Mouse (Mus musculus) T-helper 17 cell (primary cell): ENCODE measurements around the gene Celsr1.

Experiments
- in situ Hi-C, 2 experiments: fragments of 300-600 bp; cut with MboI, MseI; formaldehyde crosslinking; loops; 1 replicate in 1 of 2; 2 replicates in 1 of 2; pipeline ENCODE4 v1.15.1; 2025; ENCODE audit warnings: high pct_unique_total_duplicates in 2 of 2

Gene Celsr1

DNA sequence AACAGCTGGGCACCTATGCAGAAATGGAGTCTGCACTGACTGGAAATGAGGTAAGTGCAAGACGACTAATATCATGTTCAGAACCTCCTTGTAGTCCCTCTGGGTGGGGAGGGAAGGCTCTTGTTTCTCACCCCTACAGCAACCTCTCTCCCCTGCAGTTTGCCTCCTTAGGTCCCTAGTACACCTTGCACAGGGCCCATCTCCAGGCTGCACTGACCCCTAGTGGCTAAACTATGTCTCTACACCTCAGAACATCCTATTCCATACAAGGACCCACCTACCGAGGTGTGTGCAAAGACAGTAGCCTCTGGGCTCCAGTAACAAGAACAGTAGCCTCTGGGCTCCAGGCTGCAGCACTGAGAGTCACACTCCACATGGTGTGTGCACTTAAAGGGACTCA is 5.2 kb upstream of the Celsr1 start:
- in situ Hi-C loops, result loop anchor here in 1 of 2 experiments (5.0 kb wide), 1 partner anchor 127 kb away; no protein-coding TSS in a partner anchor

DNA sequence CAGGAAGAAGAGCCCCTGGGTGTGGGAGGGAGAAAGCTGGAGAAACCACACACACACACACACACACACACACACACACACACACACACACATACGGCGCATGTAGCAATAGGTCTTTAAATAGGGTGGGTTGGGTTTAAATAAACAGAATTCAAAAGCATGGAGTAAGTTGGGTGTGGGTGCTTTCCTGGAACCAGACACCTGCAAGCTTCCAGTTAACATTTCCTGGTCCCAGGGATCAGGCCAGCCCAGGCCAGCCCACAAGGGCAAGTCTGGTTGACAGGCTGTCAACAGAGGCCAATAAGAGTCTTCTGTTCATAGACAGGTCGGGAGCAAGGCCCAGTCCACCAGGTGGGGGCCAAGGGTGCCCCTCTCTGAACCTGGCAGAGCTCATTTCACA is 2.3 kb upstream of the Celsr1 start:
- in situ Hi-C loops, result loop anchor here in 1 of 2 experiments (5.0 kb wide), 1 partner anchor 124 kb away; no protein-coding TSS in a partner anchor

DNA sequence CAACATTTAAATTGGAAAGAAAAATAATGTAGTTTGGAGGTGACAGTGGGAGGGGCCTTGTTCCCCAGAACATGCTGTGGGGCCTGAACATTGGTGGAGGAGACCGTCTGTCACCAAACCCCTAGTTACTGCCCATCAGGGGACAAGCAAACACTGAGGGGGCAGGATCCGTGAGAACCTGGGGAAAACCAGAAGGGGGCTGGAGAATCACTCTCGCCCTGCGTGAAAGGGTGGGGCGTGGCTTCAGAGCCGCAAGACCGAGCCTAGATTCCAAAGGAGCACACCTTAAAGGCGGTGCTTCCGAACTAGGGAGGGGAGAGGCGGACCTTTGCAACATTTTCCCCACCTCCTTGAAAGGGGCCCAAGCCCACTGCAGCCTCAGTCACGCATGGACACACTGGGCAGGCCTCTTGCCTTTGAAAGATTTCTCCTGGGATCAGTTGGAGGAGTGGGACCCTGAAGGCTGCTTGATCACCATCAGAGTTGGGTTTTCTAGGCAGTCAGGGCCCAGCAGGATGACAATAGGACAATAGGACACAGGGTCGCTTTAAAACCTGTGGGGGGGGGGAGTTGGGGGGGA is 1.3 kb upstream of the Celsr1 start:
- in situ Hi-C loops, result loop anchor here in 1 of 2 experiments (5.0 kb wide), 1 partner anchor 123 kb away; no protein-coding TSS in a partner anchor

DNA sequence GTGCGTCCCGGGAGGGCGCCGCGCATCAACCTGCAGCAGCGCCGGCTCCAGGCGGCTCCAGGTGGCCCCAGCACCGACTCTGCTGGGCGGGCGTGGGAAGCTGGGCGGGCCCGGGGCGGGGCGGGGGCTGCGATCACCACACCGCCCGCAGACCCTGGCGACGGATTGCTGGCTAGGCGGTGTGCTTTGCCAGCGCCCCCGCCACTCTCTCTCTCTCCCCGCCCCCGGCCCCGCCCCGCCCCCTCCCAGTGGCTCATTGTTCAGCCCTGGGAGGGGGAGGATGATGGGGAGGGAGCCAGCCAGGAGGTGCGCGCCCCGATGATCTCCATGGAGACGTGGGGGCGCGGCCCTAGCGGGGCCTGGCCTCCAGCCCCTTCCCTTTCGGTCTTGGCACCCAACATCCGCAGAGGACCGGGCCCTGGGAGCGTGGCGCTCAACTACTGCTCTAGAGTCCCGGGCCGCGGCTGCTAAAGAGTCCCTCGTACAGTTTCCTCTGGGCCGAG is 495 bp upstream of the Celsr1 start:
- in situ Hi-C loops, result no loop called here

DNA sequence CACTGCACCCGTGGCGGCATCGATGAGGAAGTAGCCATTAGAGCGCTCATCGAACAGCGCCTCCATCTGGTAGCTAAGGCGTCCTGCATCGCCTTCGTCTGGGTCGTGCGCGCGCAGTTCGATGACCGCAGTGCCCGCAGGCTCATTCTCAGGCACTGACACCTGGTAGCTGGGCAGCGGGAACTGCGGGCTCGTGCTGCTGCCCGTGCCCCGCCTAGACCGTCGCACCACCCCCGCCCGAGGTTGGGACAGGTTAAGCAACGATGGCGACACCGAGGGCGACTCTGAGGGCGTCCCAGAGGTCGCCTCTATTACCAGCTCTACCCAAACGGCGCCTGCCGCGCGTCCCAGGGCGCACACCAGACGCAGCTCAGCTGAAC is 776 bp downstream of the Celsr1 start:
- in situ Hi-C loops, result no loop called here

DNA sequence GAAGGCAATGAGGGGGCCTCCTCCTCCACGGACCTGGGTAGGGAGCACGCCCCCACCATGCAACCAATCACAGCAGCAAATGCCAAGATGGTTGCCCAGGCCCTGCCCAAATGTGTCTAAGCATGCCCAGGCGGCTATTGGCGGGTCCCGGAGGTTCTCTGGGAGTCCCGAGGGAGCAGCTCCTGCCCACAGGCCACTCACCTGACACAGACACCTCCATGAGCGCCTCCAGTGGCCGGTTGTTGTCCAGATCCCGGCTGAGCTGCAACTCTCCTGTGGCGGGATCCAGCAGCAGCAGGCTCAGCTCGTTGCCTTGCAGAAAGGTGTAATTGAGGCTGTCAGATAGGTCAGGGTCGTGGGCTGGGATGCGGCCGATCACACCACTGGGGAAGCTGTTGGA is 3.6 kb downstream of the Celsr1 start:
- in situ Hi-C loops, result no loop called here

DNA sequence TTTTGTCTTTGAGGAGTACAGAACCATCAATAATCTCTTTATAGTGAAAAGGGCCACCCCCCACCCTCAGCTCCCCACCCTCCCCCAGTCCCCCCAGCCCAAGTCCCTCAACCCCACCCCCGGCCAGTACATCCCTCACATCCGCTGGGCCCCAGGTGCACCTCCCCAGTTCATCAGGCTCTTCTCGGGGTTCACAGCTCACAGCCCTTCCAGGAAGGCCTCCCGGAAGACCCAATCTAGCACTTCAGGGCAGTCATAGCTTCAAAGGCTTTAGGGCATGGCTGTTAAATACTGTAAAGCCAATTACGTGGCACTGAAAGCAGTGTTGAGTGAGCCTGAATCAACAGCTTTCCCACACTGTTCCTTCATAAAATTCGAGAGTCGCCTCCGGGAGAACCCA is 5.7 kb downstream of the Celsr1 start:
- in situ Hi-C loops, result no loop called here

DNA sequence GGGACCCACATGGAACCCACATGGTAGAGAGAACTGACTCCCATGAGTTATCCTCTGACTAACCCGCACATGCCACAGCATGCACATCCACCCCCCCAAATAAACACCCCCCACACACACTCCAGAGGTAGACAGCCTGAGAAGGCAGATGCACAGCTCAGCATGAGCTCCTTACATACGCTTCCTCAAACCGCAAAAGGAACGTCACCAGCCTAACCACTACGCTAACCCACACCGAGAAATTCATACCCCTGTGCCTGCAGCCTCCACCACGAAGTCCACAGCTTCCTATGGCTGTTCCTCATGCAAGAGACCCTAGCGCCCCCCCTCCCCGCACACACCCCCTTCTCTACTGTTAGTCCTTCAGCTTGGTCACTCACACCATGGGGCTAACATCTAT is 11.6 kb downstream of the Celsr1 start:
- in situ Hi-C loops, result no loop called here

DNA sequence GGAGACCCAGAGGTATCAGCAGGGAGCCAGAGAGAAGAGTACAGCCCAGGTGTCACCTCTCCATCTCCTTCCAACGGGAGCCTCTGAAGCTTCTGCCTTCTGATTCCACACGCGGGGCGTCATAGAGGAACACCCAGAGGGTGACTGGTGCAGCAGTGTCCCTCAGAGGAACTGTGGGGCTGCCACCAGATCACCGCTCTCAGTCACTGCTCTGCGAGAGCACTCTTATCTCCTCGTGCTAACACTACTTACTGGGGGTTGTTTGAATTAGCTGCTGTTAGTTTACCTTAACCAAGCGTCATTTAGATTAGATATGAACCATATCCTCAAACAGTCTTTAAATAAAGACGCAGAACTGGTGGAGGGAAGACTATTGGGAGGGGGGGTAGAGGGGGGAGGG is 12.3 kb downstream of the Celsr1 start:
- in situ Hi-C loops, result no loop called here

DNA sequence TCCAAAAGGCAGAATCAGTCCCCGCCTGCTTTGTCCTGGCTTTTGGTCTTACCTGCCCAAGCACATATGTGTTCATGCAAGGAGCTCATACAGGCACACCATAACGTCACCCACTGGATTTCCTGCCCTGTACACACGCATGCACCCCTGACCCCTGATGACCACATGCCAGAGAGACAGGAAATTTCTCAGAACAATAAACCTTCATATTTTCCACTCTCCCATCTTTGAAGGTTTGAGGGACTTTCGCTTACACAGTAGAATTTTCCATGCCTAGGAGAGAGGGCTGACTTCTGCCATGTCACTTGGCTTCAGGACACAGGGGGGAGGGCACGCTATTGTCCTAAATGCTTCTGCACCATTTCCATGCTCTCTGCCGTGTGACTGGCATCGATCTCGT is 13.6 kb downstream of the Celsr1 start:
- in situ Hi-C loops, result no loop called here

DNA sequence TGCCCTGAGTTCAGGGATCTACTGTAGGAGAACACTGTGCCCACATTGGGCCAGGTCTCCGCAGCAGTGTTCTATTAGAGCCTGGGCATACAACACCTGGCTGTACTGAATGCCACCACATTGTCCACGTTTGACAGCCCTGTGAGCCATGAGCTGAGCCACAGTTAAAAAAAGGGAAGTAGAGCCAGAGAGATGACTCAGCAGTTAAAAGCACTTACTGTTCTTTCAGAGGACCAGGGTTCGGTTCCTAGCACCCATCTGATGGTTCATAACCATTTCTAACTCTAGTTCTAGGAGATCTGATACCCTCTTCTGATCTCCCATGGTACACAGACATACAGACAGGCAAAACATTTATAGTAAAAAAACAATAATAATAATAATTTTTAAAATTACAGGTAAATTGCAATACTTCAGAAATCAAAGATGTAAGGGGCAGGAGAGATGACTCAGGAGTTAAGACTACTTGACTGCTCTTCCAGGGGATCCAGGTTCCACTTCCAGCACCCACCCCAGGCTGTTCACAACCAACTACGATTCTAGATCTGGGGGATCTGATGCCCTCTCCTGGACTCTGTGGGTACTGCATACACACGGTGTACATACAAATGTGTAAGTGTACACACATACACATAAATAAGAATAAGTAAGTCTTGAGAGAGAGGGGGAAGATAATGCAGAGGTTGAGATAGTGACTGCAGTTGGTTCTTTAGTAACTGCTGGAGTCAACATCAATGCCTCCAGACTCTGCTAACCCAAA is 14.6 kb downstream of the Celsr1 start:
- in situ Hi-C loops, result no loop called here

DNA sequence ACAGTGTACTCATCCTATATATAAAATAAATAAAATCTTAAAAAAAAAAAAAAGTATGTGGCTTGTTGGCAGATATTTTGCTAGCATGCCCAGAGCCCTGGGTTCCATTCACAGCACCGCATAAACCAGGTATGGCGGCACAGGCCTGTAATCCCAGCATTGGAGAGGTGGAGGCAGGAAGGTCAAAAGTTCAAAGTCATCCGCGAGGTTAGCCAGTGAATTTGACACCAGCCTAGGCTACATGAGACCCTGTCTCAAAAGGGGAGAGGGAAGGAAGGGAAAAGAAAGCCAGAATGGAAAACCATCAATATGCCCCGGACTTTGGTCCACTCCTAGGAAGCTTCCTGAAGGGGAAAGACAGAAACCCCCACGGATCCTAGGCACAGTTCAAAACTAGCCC is 16.2 kb downstream of the Celsr1 start:
- in situ Hi-C loops, result no loop called here

DNA sequence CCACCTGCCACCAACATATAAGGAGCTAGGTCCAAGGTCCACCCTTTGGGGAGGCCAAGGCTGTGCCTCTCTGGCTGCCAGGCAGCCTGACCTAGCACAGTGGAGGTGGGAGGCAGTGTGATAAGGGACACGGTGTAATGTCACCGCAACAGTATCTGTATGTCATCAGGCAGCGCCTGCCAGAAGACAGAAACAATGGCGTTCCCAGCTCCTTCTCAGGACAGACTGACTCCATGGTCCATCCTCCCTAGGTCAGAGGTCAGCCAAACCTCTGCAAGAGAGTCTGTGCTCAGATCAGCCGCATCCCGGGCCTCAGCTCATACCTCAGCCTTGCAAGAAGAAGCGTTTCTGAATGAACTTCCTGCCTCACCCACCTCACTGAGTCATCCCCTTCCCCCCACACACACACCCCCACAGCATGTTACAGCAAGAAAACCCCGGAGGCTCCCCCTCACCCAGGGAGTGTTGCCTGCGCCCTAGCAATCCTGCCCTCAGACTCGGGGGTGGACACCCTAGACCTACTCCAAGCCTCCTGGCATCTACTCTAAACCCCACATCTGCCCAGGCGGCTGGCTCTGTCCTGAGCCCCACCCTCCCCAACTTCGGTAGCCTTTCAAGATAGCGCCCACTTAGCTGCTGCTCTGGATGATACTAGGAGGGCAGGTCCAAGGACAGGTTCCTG is 17.6 kb downstream of the Celsr1 start:
- in situ Hi-C loops, result no loop called here

DNA sequence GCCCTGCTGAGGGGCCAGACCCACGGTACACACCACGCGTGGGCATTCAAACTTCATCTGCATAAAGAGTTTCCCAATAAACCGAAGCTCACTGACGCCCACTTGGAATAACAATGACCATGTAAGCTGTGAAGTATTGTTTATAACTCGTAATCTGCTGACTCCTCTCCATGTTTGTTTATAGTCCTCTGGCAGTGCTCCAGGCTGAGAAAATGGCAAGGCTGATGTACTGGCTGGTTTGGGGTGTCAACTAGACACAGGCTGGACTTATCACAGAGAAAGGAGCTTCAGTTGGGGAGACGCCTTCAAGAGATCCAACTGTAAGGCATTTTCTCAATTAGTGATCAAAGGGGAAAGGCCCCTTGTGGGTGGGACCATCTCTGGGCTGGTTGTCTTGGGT is 18.6 kb downstream of the Celsr1 start:
- in situ Hi-C loops, result no loop called here

DNA sequence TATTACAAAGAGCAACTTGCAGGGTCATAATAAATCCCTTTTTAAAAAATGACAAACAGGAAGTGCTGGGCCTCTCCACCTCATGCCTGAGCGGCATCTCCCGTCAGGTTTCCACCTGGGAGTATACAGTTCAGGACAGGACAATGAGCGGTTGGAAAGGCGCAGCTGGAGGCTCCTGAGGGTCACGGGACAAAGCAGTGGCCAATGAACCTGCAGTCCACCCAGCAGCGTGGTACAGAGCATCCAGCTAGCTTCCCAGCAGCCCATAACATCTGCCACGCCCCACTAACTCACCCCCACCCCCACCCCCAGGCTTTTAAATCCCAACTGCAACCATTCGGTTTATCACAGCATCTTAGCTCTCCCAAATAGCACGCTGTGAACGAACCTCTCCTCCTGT is 19.9 kb downstream of the Celsr1 start:
- in situ Hi-C loops, result no loop called here

DNA sequence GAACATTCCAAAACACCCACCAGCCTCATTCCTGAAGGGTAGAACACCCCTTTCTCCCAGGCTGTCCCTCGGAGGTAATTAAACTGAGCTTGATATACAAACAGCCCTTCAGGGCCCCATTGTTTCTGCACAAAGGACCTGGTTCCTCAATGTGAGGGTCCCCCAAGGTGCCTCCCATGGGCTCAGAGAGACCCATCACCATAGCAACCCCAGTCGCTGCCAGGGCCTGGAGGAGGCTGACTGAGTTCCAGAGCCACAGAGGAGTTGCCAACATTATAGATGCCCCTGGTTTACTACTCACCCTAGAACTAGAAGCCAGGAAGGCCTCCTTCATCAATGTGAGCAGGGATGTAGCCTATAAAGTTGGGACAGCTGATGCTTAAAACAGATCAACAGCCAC is 20.4 kb downstream of the Celsr1 start:
- in situ Hi-C loops, result no loop called here

DNA sequence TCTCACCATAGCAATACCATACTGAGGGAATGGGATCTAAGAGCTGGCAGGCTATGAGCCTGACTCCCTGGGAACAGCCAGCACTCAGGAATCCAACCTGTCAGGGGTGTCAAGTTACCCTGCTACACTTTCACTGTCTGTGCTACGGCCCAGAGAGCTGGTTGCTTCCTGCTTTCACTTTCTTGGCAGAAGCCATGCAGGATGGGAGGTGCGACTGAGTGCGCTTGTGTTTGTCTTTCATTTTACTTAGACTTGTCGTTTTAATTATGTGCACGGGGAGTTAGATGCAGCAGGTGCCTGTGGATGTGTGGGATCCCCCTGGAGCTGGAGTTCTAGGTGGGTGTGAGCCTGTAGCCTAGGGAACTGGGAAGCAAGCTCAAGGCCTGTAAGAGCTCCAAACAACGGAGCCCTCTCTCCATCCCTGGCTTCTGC is 25.9 kb downstream of the Celsr1 start:
- in situ Hi-C loops, result no loop called here

DNA sequence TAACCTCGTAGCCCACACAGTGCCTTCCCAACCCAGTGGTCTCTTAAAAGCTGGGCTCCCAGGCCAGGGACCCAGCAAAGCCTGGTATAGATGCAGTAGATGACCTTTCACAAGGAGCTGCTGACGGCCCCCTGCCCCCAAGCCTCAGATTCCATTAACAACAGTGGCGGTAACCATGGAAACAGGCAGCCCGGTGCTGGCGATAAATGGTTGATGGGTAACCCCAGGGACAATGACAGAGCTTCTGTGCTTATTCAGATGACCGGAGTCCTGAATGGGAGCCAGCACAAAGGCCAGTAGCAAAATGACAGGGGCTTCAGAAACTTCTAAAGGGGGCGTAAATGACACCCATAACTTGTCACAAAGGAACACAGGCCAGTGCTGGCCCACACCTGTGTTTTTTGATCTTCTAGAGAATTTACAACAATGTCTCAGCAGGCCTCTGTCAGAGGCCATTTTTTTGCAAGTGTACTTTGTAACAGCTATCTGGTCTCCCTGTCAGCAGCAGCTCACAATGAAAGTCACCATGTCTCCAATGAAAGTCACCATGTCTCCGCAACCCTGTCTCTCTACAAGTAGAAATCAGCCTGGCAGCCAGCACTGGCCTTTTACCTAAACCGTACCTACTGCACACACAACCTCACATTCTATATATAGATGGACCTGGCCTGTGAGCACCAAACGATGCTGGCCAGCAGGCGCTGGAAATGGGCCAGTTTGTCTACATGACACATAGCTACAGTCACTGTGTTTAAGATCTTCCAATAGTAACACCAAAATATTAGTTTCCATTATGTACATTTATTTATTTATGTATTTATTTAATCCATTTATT is 27.7 kb downstream of the Celsr1 start:
- in situ Hi-C loops, result no loop called here

DNA sequence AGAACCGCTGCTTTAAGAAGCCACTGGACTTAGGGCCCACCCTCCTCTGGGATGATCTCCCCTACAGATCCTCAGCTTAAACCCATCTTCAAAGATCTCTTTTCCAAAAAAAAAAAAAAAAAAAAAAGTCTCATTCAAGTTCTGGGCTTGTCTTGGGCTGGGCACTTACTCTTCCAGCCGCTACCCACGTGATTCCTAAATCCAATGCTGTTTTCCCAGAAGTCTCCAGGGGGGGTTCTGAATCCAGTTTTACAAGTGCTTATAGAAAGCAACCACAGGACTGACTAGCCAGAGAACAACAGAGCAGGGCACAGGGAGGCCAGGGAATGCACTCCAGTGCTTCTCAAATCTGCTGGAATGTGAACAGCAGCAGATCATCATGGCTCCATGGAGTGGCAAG is 29.5 kb downstream of the Celsr1 start:
- in situ Hi-C loops, result no loop called here

DNA sequence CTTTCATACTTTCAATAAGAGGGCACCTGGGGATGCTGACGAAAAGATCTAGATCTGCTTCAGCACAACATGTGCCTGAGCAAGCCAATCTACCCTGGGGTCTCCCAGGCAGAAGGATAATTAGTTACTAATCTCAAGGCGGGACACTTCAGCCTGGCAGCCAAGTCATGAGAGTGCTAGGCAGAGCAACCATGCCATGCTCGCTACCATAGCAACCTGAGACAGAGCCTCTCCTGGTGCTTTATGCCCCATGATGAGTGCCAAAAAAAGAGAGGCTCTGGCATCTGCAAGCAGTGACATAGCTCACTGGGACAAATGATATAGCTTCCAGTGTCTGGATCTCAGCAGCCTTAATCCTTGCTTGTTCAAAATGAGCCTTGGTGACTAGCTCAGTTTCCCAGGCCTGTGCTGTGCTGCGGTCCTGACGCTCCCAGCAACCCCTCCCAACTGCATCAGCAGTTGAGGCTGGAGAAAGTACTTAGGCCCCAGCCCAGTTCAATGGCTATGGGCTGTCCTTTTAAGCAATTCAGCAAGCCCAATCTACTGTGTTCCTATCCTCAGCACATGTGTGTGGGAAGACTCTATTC is 32.8 kb downstream of the Celsr1 start:
- in situ Hi-C loops, result no loop called here

DNA sequence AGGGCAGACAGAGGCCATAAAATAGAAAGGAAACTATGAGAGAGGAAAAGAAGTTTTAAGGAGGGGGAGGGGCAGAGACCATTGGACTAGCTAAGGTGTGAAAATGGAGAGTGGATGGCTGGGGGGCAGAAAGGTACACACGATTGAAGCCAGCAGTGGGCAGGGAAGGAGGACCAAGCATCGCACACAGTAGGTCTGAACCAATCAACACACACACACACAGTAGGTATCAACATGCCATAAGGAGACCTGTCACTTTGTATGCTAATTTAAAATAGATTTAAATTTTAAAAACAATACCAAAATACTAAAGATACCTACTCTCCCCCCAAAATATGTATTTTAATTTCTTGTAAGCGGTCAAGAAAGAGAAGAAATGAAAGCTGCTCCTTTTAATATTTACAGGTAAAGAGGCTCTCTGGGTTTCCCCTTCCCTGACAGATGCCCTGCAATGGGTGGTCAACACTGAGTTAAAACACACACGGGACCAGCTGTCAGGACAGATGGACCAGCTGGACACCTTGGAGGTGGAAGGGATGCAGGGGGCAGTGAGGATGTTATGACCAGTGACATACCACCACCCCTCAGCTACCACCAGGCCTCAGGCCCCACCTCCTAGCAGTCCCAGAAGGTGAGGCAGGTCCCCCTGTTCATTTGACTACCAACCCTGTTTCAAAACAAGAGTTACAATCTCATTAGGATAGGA is 34.9 kb downstream of the Celsr1 start:
- in situ Hi-C loops, result no loop called here
